Mouse (Mus musculus) adrenal gland, postnatal 4 days (tissue): ENCODE results near the gene Abr. TPM values are rescaled to one million over a fixed set of nuclear protein-coding genes. Genes with fewer than 3 reads are reported as not detected.

Source experiments
- DNase-seq, 2 experiments: peaks; one replicate each; pipeline ENCODE4 v3.0.0; 2021 to 2022; ENCODE audit warnings: low spot score in 2 of 2, mixed read lengths in 2 of 2
- total RNA-seq, 2 experiments: library from RNA; stranded (reverse); gene quantifications; 2 replicates each; pipeline ENCODE4 v1.2.3; 2021

Abr gene
- total RNA-seq, 2 experiments from 2014 or later = 64.2 to 68.9 TPM

GRCm38 (mm10) chr11:76570741-76571612 is 51.1 kb downstream of the Abr start:
- DNase-seq = no peak

- no peak for DNase-seq
Observed at GRCm38 (mm10) chr11:76570201-76570731, 51.8 kb downstream of the Abr start.

GRCm38 (mm10) chr11:76569436-76569835 is 52.7 kb downstream of the Abr start:
- no peak for DNase-seq

GRCm38 (mm10) chr11:76566081-76566480 is 56.0 kb downstream of the Abr start:
- no peak for DNase-seq

GRCm38 (mm10) chr11:76562584-76562983 is 59.5 kb downstream of the Abr start:
- no peak for DNase-seq

GRCm38 (mm10) chr11:76562165-76562564 is 59.9 kb downstream of the Abr start:
- DNase-seq = no peak

- no peak for DNase-seq
Observed at GRCm38 (mm10) chr11:76557837-76558236, 64.3 kb downstream of the Abr start.

- DNase-seq = no peak
Observed at GRCm38 (mm10) chr11:76548153-76548721, 73.9 kb downstream of the Abr start.

- DNase-seq = no peak
Observed at GRCm38 (mm10) chr11:76547420-76547819, 74.7 kb downstream of the Abr start.

GRCm38 (mm10) chr11:76546431-76546830 is 75.7 kb downstream of the Abr start:
- DNase-seq = no peak

GRCm38 (mm10) chr11:76543300-76543699 is 78.8 kb downstream of the Abr start:
- DNase-seq = no peak

- peak; percentile 42 to 58 for DNase-seq
Observed at GRCm38 (mm10) chr11:76540973-76541372, 81.1 kb downstream of the Abr start.

GRCm38 (mm10) chr11:76537401-76537800 is 84.7 kb downstream of the Abr start:
- no peak for DNase-seq

- no peak for DNase-seq
Observed at GRCm38 (mm10) chr11:76536576-76537354, 85.3 kb downstream of the Abr start.

- DNase-seq = no peak
Observed at GRCm38 (mm10) chr11:76532001-76532400, 90.1 kb downstream of the Abr start.

GRCm38 (mm10) chr11:76530966-76531678 is 91.0 kb downstream of the Abr start:
- DNase-seq = no peak

GRCm38 (mm10) chr11:76530168-76530935 is 91.8 kb downstream of the Abr start:
- DNase-seq = no peak

- DNase-seq = peak in 1 of 2 experiments; percentile 37
Observed at GRCm38 (mm10) chr11:76529352-76530141, 92.6 kb downstream of the Abr start.

GRCm38 (mm10) chr11:76525646-76526351 is 96.3 kb downstream of the Abr start:
- no peak for DNase-seq
